Mouse (Mus musculus): Measurements from ENCODE around the gene Anxa9. TPM values are rescaled to one million over a fixed set of nuclear protein-coding genes. Genes with fewer than 3 reads are reported as not detected.

Anxa9 gene
- polyA plus RNA-seq, 1 experiment from 2014 or later: 57.2 TPM

GRCm38 (mm10) chr3:95264724-95265123, 42.3 kb downstream of the Anxa9 start:
- DNase-seq (ENCODE audit: low spot score) (no peak), ATAC-seq (ENCODE audit: low FRiP score, low TSS enrichment) (no peak)
- no peak for TF ChIP-seq EP300 (optimal IDR thresholded peaks at IDR 0.05)
- TF ChIP-seq CTCF (IDR thresholded peaks at IDR 0.05; ENCODE audit: low read depth): no peak
- Histone ChIP-seq H3K9ac (ENCODE audit: low read length) (no peak overlapping the region), H3K27me3 (ENCODE audit: control insufficient read depth, insufficient read depth, low read length) (no peaks in the 10 kb centered on the region), H3K4me3 (ENCODE audit: low read depth, low read length) (no peak overlapping the region), H3K4me2 (replicated peaks; ENCODE audit: low read depth) (no peak overlapping the region), H3K36me3 (ENCODE audit: control insufficient read depth, insufficient read depth, low read length) (peaks cover 2% of the 10 kb centered on the region; the same call in 1 of the 2 replicates), H3K9me3 (ENCODE audit: control insufficient read depth, low read length) (no peaks in the 10 kb centered on the region), H3K27ac (replicated peaks) (no peak overlapping the region), H3K4me1 (replicated peaks; ENCODE audit: control insufficient read depth, insufficient read depth) (no peaks in the 10 kb centered on the region)
- 77% methylated on average over 1 of the region's 1 CpGs for WGBS

- Histone ChIP-seq H3K27ac (replicated peaks) (0 out of 2 replicates have a peak overlapping the region, but pooled peaks have one; percentile 30), H3K4me2 (replicated peaks; ENCODE audit: low read depth) (no peak overlapping the region), H3K27me3 (ENCODE audit: control insufficient read depth, insufficient read depth, low read length) (no peaks in the 10 kb centered on the region), H3K4me3 (ENCODE audit: low read depth, low read length) (no peak overlapping the region), H3K9me3 (ENCODE audit: control insufficient read depth, low read length) (no peaks in the 10 kb centered on the region), H3K9ac (ENCODE audit: low read length) (no peak overlapping the region), H3K4me1 (replicated peaks; ENCODE audit: control insufficient read depth, insufficient read depth) (no peaks in the 10 kb centered on the region), H3K36me3 (ENCODE audit: control insufficient read depth, insufficient read depth, low read length) (peaks cover 2% of the 10 kb centered on the region; the same call in 1 of the 2 replicates)
- ATAC-seq (ENCODE audit: low FRiP score, low TSS enrichment) (peak; percentile 66), DNase-seq (ENCODE audit: low spot score) (peak; percentile 80)
- WGBS: 48% methylated on average over 11 of the region's 11 CpGs
- TF ChIP-seq EP300 (optimal IDR thresholded peaks at IDR 0.05) (no peak), CTCF (IDR thresholded peaks at IDR 0.05; ENCODE audit: low read depth) (peak; percentile 84)
Measured at GRCm38 (mm10) chr3:95263089-95263739, 43.8 kb downstream of the Anxa9 start.

- WGBS: 77% methylated on average over 4 of the region's 4 CpGs
- ATAC-seq (ENCODE audit: low FRiP score, low TSS enrichment): no peak
- no peak overlapping the region for H3K4me2 ChIP-seq (replicated peaks; ENCODE audit: low read depth)
- DNase-seq (ENCODE audit: low spot score): no peak
- H3K4me3 ChIP-seq (ENCODE audit: low read depth, low read length): no peak overlapping the region
- TF ChIP-seq EP300 (optimal IDR thresholded peaks at IDR 0.05): no peak
- TF ChIP-seq CTCF (IDR thresholded peaks at IDR 0.05; ENCODE audit: low read depth): no peak
- H3K27ac ChIP-seq (replicated peaks): no peak overlapping the region
- H3K27me3 ChIP-seq (ENCODE audit: control insufficient read depth, insufficient read depth, low read length): no peaks in the 10 kb centered on the region
- no peak overlapping the region for H3K9ac ChIP-seq (ENCODE audit: low read length)
- no peaks in the 10 kb centered on the region for H3K9me3 ChIP-seq (ENCODE audit: control insufficient read depth, low read length)
- H3K36me3 ChIP-seq (ENCODE audit: control insufficient read depth, insufficient read depth, low read length): peaks cover 5% of the 10 kb centered on the region; the same call in 1 of the 2 replicates
- H3K4me1 ChIP-seq (replicated peaks; ENCODE audit: control insufficient read depth, insufficient read depth): no peaks in the 10 kb centered on the region
Measured at GRCm38 (mm10) chr3:95261975-95262374, 45.0 kb downstream of the Anxa9 start.

GRCm38 (mm10) chr3:95256931-95257330, 50.0 kb downstream of the Anxa9 start:
- Histone ChIP-seq H3K4me1 (replicated peaks; ENCODE audit: control insufficient read depth, insufficient read depth) (no peaks in the 10 kb centered on the region), H3K9ac (ENCODE audit: low read length) (no peak overlapping the region), H3K4me3 (ENCODE audit: low read depth, low read length) (no peak overlapping the region), H3K9me3 (ENCODE audit: control insufficient read depth, low read length) (no peaks in the 10 kb centered on the region), H3K4me2 (replicated peaks; ENCODE audit: low read depth) (no peak overlapping the region), H3K36me3 (ENCODE audit: control insufficient read depth, insufficient read depth, low read length) (peaks cover 15% of the 10 kb centered on the region; the same call in 1 of the 2 replicates), H3K27ac (replicated peaks) (no peak overlapping the region), H3K27me3 (ENCODE audit: control insufficient read depth, insufficient read depth, low read length) (no peaks in the 10 kb centered on the region)
- ATAC-seq (ENCODE audit: low FRiP score, low TSS enrichment) (no peak), DNase-seq (ENCODE audit: low spot score) (no peak)
- 80% methylated on average over 5 of the region's 5 CpGs for WGBS
- TF ChIP-seq EP300 (optimal IDR thresholded peaks at IDR 0.05) (no peak), CTCF (IDR thresholded peaks at IDR 0.05; ENCODE audit: low read depth) (no peak)

- Histone ChIP-seq H3K9me3 (ENCODE audit: control insufficient read depth, low read length) (no peaks in the 10 kb centered on the region), H3K4me3 (ENCODE audit: low read depth, low read length) (no peak within 1 kb of the TSS), H3K36me3 (ENCODE audit: control insufficient read depth, insufficient read depth, low read length) (peaks cover 5% of the 10 kb centered on the region; the same call in 1 of the 2 replicates), H3K4me2 (replicated peaks; ENCODE audit: low read depth) (peak within 1 kb of the TSS; percentile 4), H3K4me1 (replicated peaks; ENCODE audit: control insufficient read depth, insufficient read depth) (no peaks in the 10 kb centered on the region), H3K9ac (ENCODE audit: low read length) (peak within 1 kb of the TSS; percentile 38; the same call in 1 of the 2 replicates), H3K27ac (replicated peaks) (peak within 1 kb of the TSS; percentile 37), H3K27me3 (ENCODE audit: control insufficient read depth, insufficient read depth, low read length) (no peaks in the 10 kb centered on the region)
- DNase-seq (ENCODE audit: low spot score) (peak; percentile 63), ATAC-seq (ENCODE audit: low FRiP score, low TSS enrichment) (peak; percentile 58)
- WGBS: 41% methylated on average over 7 of the region's 7 CpGs
- no peak for TF ChIP-seq EP300 (optimal IDR thresholded peaks at IDR 0.05)
- TF ChIP-seq CTCF (IDR thresholded peaks at IDR 0.05; ENCODE audit: low read depth): no peak
Measured at GRCm38 (mm10) chr3:95250783-95251424, 56.1 kb downstream of the Anxa9 start, which contains the start of gene Bnipl. Gene Bnipl (minus strand): TSS chr3:95251193.

GRCm38 (mm10) chr3:95250361-95250760, 56.6 kb downstream of the Anxa9 start:
- no peaks in the 10 kb centered on the region for H3K9me3 ChIP-seq (ENCODE audit: control insufficient read depth, low read length)
- ATAC-seq (ENCODE audit: low FRiP score, low TSS enrichment) (0 out of 2 replicates have a peak, but pooled peaks have one; percentile 7), DNase-seq (ENCODE audit: low spot score) (no peak)
- H3K4me2 ChIP-seq (replicated peaks; ENCODE audit: low read depth): peak overlapping the region; percentile 4
- no peak for TF ChIP-seq EP300 (optimal IDR thresholded peaks at IDR 0.05)
- no peak for TF ChIP-seq CTCF (IDR thresholded peaks at IDR 0.05; ENCODE audit: low read depth)
- H3K27ac ChIP-seq (replicated peaks): peak overlapping the region; percentile 37
- H3K4me3 ChIP-seq (ENCODE audit: low read depth, low read length): no peak overlapping the region
- no peaks in the 10 kb centered on the region for H3K4me1 ChIP-seq (replicated peaks; ENCODE audit: control insufficient read depth, insufficient read depth)
- H3K27me3 ChIP-seq (ENCODE audit: control insufficient read depth, insufficient read depth, low read length): no peaks in the 10 kb centered on the region
- peaks cover 3% of the 10 kb centered on the region; the same call in 1 of the 2 replicates for H3K36me3 ChIP-seq (ENCODE audit: control insufficient read depth, insufficient read depth, low read length)
- 60% methylated on average over 5 of the region's 5 CpGs for WGBS
- H3K9ac ChIP-seq (ENCODE audit: low read length): no peak overlapping the region

Measured in stomach, postnatal 0 days (tissue).